Comparison of ENCODE assay signal across 8 mouse cellular contexts in genomic region chr17:78592409-78592808, GRCm38 (mm10).
A peak's percentile ranks its signal among the peaks of the same experiment; 100 is the strongest.
DNase-seq lines count a peak whose midpoint lies in the region; ATAC-seq lines count a peak whose summit lies in the region.

No protein-coding gene starts in this region.

- H3K36me3 ChIP-seq in neural tube, embryonic 15.5 days, result no peaks in the 10 kb centered on the region
- no peaks in the 10 kb centered on the region for H3K36me3 ChIP-seq in liver, embryonic 13.5 days

- H3K9ac ChIP-seq in neural tube, embryonic 15.5 days (replicated peaks), result no peak overlapping the region
- no peak overlapping the region for H3K9ac ChIP-seq in liver, embryonic 13.5 days

- no peaks in the 10 kb centered on the region for H3K27me3 ChIP-seq in neural tube, embryonic 15.5 days (replicated peaks)
- no peaks in the 10 kb centered on the region for H3K27me3 ChIP-seq in liver, embryonic 13.5 days

- no peak overlapping the region for H3K4me3 ChIP-seq in neural tube, embryonic 15.5 days (replicated peaks)
- H3K4me3 ChIP-seq in liver, embryonic 13.5 days (replicated peaks), result no peak overlapping the region

- peaks cover 4% of the 10 kb centered on the region; the same call in 1 of the 2 replicates for H3K4me1 ChIP-seq in neural tube, embryonic 15.5 days
- peaks cover 24% of the 10 kb centered on the region for H3K4me1 ChIP-seq in liver, embryonic 13.5 days (replicated peaks)

- peak; percentile 18 for DNase-seq in gastrocnemius, adult 18-20 months (ENCODE audit: low spot score)
- DNase-seq in gastrocnemius, adult 8-10 months (ENCODE audit: low spot score in 2 of 2), result no peak
- peak; percentile 48 for DNase-seq in neural tube, embryonic 10.5 days (ENCODE audit: extremely low spot score, low spot score)
- peak; percentile 52 for DNase-seq in brain, adult 2 months (ENCODE audit: low read depth, low spot score)
- peak; percentile 40 for DNase-seq in liver, embryonic 13.5 days
- peak; percentile 51 to 87 for DNase-seq in thymus, postnatal 10 days (ENCODE audit: low spot score in 2 of 2)
- DNase-seq in heart, adult 8-10 months (ENCODE audit: low spot score), result no peak

- H3K27ac ChIP-seq in neural tube, embryonic 15.5 days (replicated peaks), result no peak overlapping the region
- no peak overlapping the region for H3K27ac ChIP-seq in liver, embryonic 13.5 days

- 56% methylated on average over 12 of the region's 12 CpGs for WGBS in neural tube, embryonic 15.5 days
- WGBS in liver, embryonic 13.5 days (ENCODE audit: insufficient replicate concordance), result 36% methylated on average over 12 of the region's 12 CpGs

- no peaks in the 10 kb centered on the region for H3K9me3 ChIP-seq in neural tube, embryonic 15.5 days (replicated peaks)
- H3K9me3 ChIP-seq in liver, embryonic 13.5 days (replicated peaks), result no peaks in the 10 kb centered on the region

- no peak overlapping the region for H3K4me2 ChIP-seq in neural tube, embryonic 15.5 days
- H3K4me2 ChIP-seq in liver, embryonic 13.5 days, result no peak overlapping the region

- no peak for ATAC-seq in neural tube, embryonic 15.5 days (ENCODE audit: low FRiP score)
- ATAC-seq in liver, embryonic 13.5 days (ENCODE audit: low read depth), result no peak

Comparison
In these comparisons a context has a peak if more than half of its experiments do, and no peak if none do; other contexts are left out.
1. DNase-seq: peak in gastrocnemius, adult 18-20 months (single experiment), neural tube, embryonic 10.5 days (single experiment), brain, adult 2 months (single experiment), liver, embryonic 13.5 days (single experiment) and thymus, postnatal 10 days (2 of 2); none in gastrocnemius, adult 8-10 months (0 of 2) and heart, adult 8-10 months (single experiment).